Mouse (Mus musculus) left cerebral cortex, postnatal 10 days (tissue): Measurements from ENCODE around the gene Ckm. TPM values are rescaled to one million over a fixed set of nuclear protein-coding genes. Genes with fewer than 3 reads are reported as not detected.

ENCODE experiments used
- DNase-seq, 2 experiments: peaks; one replicate each; pipeline ENCODE4 v3.0.0; 2021 to 2022; ENCODE audit warnings: low spot score in 2 of 2, mixed read lengths in 1 of 2; ENCODE audit errors: extremely low spot score in 1 of 2
- intact Hi-C: fragments of 180-260 bp; cut with DNase I; formaldehyde crosslinking; loops from one replicate; pipeline ENCODE4 v1.15.1; 2025
- total RNA-seq, 2 experiments: library from RNA; stranded (reverse); gene quantifications; 2 replicates each; pipeline ENCODE4 v1.2.3; 2021

Gene Ckm
- total RNA-seq: 1 to 10 TPM in 1 of 2 experiments, under 1 TPM in 1; 0.57 to 1.0 TPM

GRCm38 (mm10) chr7:19404476-19404875 is at the start of gene Ckm:
TSS of gene Ckm (plus strand) at chr7:19404776.
- intact Hi-C loops: loop anchor here (10.0 kb wide), 1 partner anchor 300 kb away; no protein-coding TSS in a partner anchor
- no peak for DNase-seq

GRCm38 (mm10) chr7:19354991-19355390 is 49.6 kb upstream of the Ckm start:
- intact Hi-C loops: no loop called here

GRCm38 (mm10) chr7:19356311-19356710 is 48.3 kb upstream of the Ckm start:
- DNase-seq: peak in 1 of 2 experiments; percentile 30
- intact Hi-C loops: no loop called here

More at GRCm38 (mm10) chr7:19354991-19355390, 49.6 kb upstream of the Ckm start:
- no peak for DNase-seq

GRCm38 (mm10) chr7:19357381-19358375 is 46.9 kb upstream of the Ckm start:
- intact Hi-C loops: no loop called here
- peak in 1 of 2 experiments; percentile 33 for DNase-seq

GRCm38 (mm10) chr7:19358634-19359033 is 45.9 kb upstream of the Ckm start:
- DNase-seq: no peak
- intact Hi-C loops: no loop called here

GRCm38 (mm10) chr7:19359299-19359891 is 45.2 kb upstream of the Ckm start, which contains the start of the genes Cd3eap and Ppp1r13l:
TSS of gene Cd3eap (minus strand) at chr7:19359483.
TSS of gene Ppp1r13l (plus strand) at chr7:19359749.
- intact Hi-C loops: no loop called here
- DNase-seq: peak; percentile 84 to 93

GRCm38 (mm10) chr7:19359892-19360641 is 44.5 kb upstream of the Ckm start:
- intact Hi-C loops: no loop called here
- DNase-seq: peak; percentile 69 to 85

- peak; percentile 87 to 95 for DNase-seq
- intact Hi-C loops: no loop called here
Observed at GRCm38 (mm10) chr7:19360944-19361343, 43.6 kb upstream of the Ckm start.

GRCm38 (mm10) chr7:19361720-19362119 is 42.9 kb upstream of the Ckm start:
- intact Hi-C loops: no loop called here

GRCm38 (mm10) chr7:19362276-19362675 is 42.3 kb upstream of the Ckm start:
- DNase-seq: no peak
- intact Hi-C loops: no loop called here

More at GRCm38 (mm10) chr7:19361720-19362119, 42.9 kb upstream of the Ckm start:
- peak in 1 of 2 experiments; percentile 82 for DNase-seq

GRCm38 (mm10) chr7:19363881-19364280 is 40.7 kb upstream of the Ckm start:
- intact Hi-C loops: no loop called here
- DNase-seq: peak in 1 of 2 experiments; percentile 78

- intact Hi-C loops: no loop called here
- no peak for DNase-seq
Observed at GRCm38 (mm10) chr7:19365376-19365775, 39.2 kb upstream of the Ckm start.

- intact Hi-C loops: no loop called here
- DNase-seq: peak in 1 of 2 experiments; percentile 75
Observed at GRCm38 (mm10) chr7:19368380-19368779, 36.2 kb upstream of the Ckm start.

GRCm38 (mm10) chr7:19369823-19370425 is 34.7 kb upstream of the Ckm start:
- DNase-seq: peak in 1 of 2 experiments; percentile 81
- intact Hi-C loops: no loop called here

- intact Hi-C loops: no loop called here
- no peak for DNase-seq
Observed at GRCm38 (mm10) chr7:19373367-19373766, 31.2 kb upstream of the Ckm start.

GRCm38 (mm10) chr7:19375368-19375767 is 29.2 kb upstream of the Ckm start:
- intact Hi-C loops: no loop called here
- DNase-seq: no peak

GRCm38 (mm10) chr7:19376019-19376418 is 28.6 kb upstream of the Ckm start:
- no peak for DNase-seq
- intact Hi-C loops: no loop called here

- DNase-seq: no peak
- intact Hi-C loops: no loop called here
Observed at GRCm38 (mm10) chr7:19378049-19378448, 26.5 kb upstream of the Ckm start.
